8 mouse cellular contexts compared by ENCODE assay signal in genomic region chr8:60954281-60955014, GRCm38 (mm10). TPM values are rescaled to one million over a fixed set of nuclear protein-coding genes. Genes with fewer than 3 reads are reported as not detected.
DNase-seq lines count a peak whose midpoint lies in the region; ATAC-seq and TF ChIP-seq lines count a peak whose summit lies in the region.

No protein-coding gene starts in this region.

- ATAC-seq in CD4-positive, CD25-positive, alpha-beta regulatory T cell, adult 4 months, result peak; percentile 77
- ATAC-seq in heart, embryonic 14.5 days (ENCODE audit: insufficient number of reproducible peaks, insufficient read depth, low FRiP score, low read depth), result peak; percentile 93
- peak; percentile 91 for ATAC-seq in liver, embryonic 11.5 days (replicated peaks; ENCODE audit: low FRiP score)
- ATAC-seq in stomach, postnatal 0 days (ENCODE audit: low FRiP score, low TSS enrichment), result peak; percentile 96

- no peaks in the 10 kb centered on the region for H3K36me3 ChIP-seq in forebrain, embryonic 10.5 days (replicated peaks)
- H3K36me3 ChIP-seq in heart, embryonic 14.5 days (ENCODE audit: control insufficient read depth, insufficient read depth, low read length), result no peaks in the 10 kb centered on the region
- H3K36me3 ChIP-seq in liver, embryonic 11.5 days (ENCODE audit: control insufficient read depth, insufficient read depth, low read length), result no peaks in the 10 kb centered on the region
- H3K36me3 ChIP-seq in stomach, postnatal 0 days (ENCODE audit: control insufficient read depth, insufficient read depth, low read length), result no peaks in the 10 kb centered on the region

- peak overlapping the region; percentile 94 for H3K27ac ChIP-seq in forebrain, embryonic 10.5 days
- H3K27ac ChIP-seq in heart, embryonic 14.5 days (replicated peaks in 1 of 2; ENCODE audit: control insufficient read depth in 1 of 2, insufficient read depth in 1 of 2, low read depth in 2 of 2, low read length in 2 of 2), result peak overlapping the region; percentile 99
- H3K27ac ChIP-seq in liver, embryonic 11.5 days (ENCODE audit: low read depth, low read length), result peak overlapping the region; percentile 94
- peak overlapping the region; percentile 87 for H3K27ac ChIP-seq in stomach, postnatal 0 days (replicated peaks)

- H3K9ac ChIP-seq in heart, embryonic 14.5 days (ENCODE audit: low read length), result peak overlapping the region; percentile 76
- H3K9ac ChIP-seq in liver, embryonic 11.5 days (ENCODE audit: low read depth, low read length), result peak overlapping the region; percentile 75
- H3K9ac ChIP-seq in stomach, postnatal 0 days (ENCODE audit: low read length), result peak overlapping the region; percentile 35

- no peak for TF ChIP-seq CTCF in stomach, postnatal 0 days (IDR thresholded peaks at IDR 0.05; ENCODE audit: low read depth)

- H3K4me1 ChIP-seq in forebrain, embryonic 10.5 days, result peaks cover 58% of the 10 kb centered on the region
- peaks cover 3 to 29% of the 10 kb centered on the region in 2 experiments for H3K4me1 ChIP-seq in heart, embryonic 14.5 days (ENCODE audit: control insufficient read depth in 2 of 2, insufficient read depth in 2 of 2, low read length in 2 of 2)
- H3K4me1 ChIP-seq in liver, embryonic 11.5 days (replicated peaks; ENCODE audit: control insufficient read depth, insufficient read depth, low read length), result peaks cover 58% of the 10 kb centered on the region
- H3K4me1 ChIP-seq in stomach, postnatal 0 days (replicated peaks; ENCODE audit: control insufficient read depth, insufficient read depth), result no peaks in the 10 kb centered on the region

- H3K27me3 ChIP-seq in forebrain, embryonic 10.5 days (ENCODE audit: poor library complexity, severe bottlenecking), result no peaks in the 10 kb centered on the region
- H3K27me3 ChIP-seq in heart, embryonic 14.5 days (ENCODE audit: control insufficient read depth, insufficient read depth, low read length), result no peaks in the 10 kb centered on the region
- no peaks in the 10 kb centered on the region for H3K27me3 ChIP-seq in liver, embryonic 11.5 days (replicated peaks; ENCODE audit: control insufficient read depth, insufficient read depth, low read length)
- no peaks in the 10 kb centered on the region for H3K27me3 ChIP-seq in stomach, postnatal 0 days (ENCODE audit: control insufficient read depth, insufficient read depth, low read length)

- H3K4me3 ChIP-seq in forebrain, embryonic 10.5 days, result peak overlapping the region; percentile 55
- peak overlapping the region; percentile 49 to 66 for H3K4me3 ChIP-seq in heart, embryonic 14.5 days (ENCODE audit: control insufficient read depth in 1 of 2, insufficient read depth in 1 of 2, low read depth in 1 of 2, low read length in 2 of 2)
- peak overlapping the region; percentile 56 for H3K4me3 ChIP-seq in liver, embryonic 11.5 days (ENCODE audit: low read depth, low read length)
- H3K4me3 ChIP-seq in stomach, postnatal 0 days (ENCODE audit: low read depth, low read length), result peak overlapping the region; percentile 37

- under 1% methylated on average over 15 of the region's 15 CpGs for WGBS in forebrain, embryonic 10.5 days
- 1% methylated on average over 15 of the region's 15 CpGs for WGBS in heart, embryonic 14.5 days
- WGBS in liver, embryonic 11.5 days, result 7% methylated on average over 15 of the region's 15 CpGs
- 6% methylated on average over 15 of the region's 15 CpGs for WGBS in stomach, postnatal 0 days

- DNase-seq in c-Kit-positive CD71-positive TER-119-negative erythroid progenitor cells, embryonic 14.5 days (ENCODE audit: low read depth), result peak; percentile 92
- peak; percentile 81 for DNase-seq in forebrain, embryonic 10.5 days (ENCODE audit: extremely low spot score, low spot score)
- DNase-seq in kidney, postnatal 10 days, result peak; percentile 69
- DNase-seq in liver, embryonic 11.5 days (ENCODE audit: low spot score), result peak; percentile 48
- peak; percentile 33 to 61 for DNase-seq in natural killer cell, adult 2 months (ENCODE audit: low spot score in 2 of 2)
- peak; percentile 82 for DNase-seq in stomach, postnatal 0 days (ENCODE audit: low spot score)

- no peaks in the 10 kb centered on the region for H3K9me3 ChIP-seq in forebrain, embryonic 10.5 days
- H3K9me3 ChIP-seq in heart, embryonic 14.5 days (ENCODE audit: control insufficient read depth, low read length), result no peaks in the 10 kb centered on the region
- H3K9me3 ChIP-seq in liver, embryonic 11.5 days (ENCODE audit: control insufficient read depth, low read length), result no peaks in the 10 kb centered on the region
- no peaks in the 10 kb centered on the region for H3K9me3 ChIP-seq in stomach, postnatal 0 days (ENCODE audit: control insufficient read depth, low read length)

- H3K4me2 ChIP-seq in heart, embryonic 14.5 days (ENCODE audit: low read length), result peak overlapping the region; percentile 79
- peak overlapping the region; percentile 82 for H3K4me2 ChIP-seq in liver, embryonic 11.5 days
- peak overlapping the region; percentile 59 for H3K4me2 ChIP-seq in stomach, postnatal 0 days (replicated peaks; ENCODE audit: low read depth)

- no peak for TF ChIP-seq EP300 in stomach, postnatal 0 days (optimal IDR thresholded peaks at IDR 0.05)

RNA-seq across cellular contexts. Expression of gene Clcn3, which starts 28.7 kb away (rescaled TPM):
- polyA plus RNA-seq in CD4-positive, CD25-positive, alpha-beta regulatory T cell, adult 4 months (2017; shearing (Covaris generic)), result 10 to 100 TPM; 19.0 to 22.3 TPM
- polyA plus RNA-seq in forebrain, embryonic 10.5 days (2016; fragmentation: Nextera tagmentation; extraction: Ambion mirVana), result 30.8 and 31.5 TPM in 2 replicates
- polyA plus RNA-seq in heart, embryonic 14.5 days (2014; fragmentation: Nextera tagmentation; extraction: Ambion mirVana), result 22.1 and 25.5 TPM in 2 replicates
- polyA plus RNA-seq in liver, embryonic 11.5 days (2014; fragmentation: Nextera tagmentation; extraction: Ambion mirVana), result 42.9 and 43.8 TPM in 2 replicates
- polyA plus RNA-seq in stomach, postnatal 0 days (2015; fragmentation: Nextera tagmentation; extraction: Ambion mirVana), result 21.3 and 21.7 TPM in 2 replicates

RNA-seq across cellular contexts. Expression of gene Nek1, which starts 38.5 kb away (rescaled TPM):
- 1 to 10 TPM; 7.4 to 9.5 TPM for polyA plus RNA-seq in CD4-positive, CD25-positive, alpha-beta regulatory T cell, adult 4 months (2017; shearing (Covaris generic))
- 21.0 and 25.0 TPM in 2 replicates for polyA plus RNA-seq in forebrain, embryonic 10.5 days (2016; fragmentation: Nextera tagmentation; extraction: Ambion mirVana)
- polyA plus RNA-seq in heart, embryonic 14.5 days (2014; fragmentation: Nextera tagmentation; extraction: Ambion mirVana), result 12.6 and 14.4 TPM in 2 replicates
- polyA plus RNA-seq in liver, embryonic 11.5 days (2014; fragmentation: Nextera tagmentation; extraction: Ambion mirVana), result 14.1 and 17.1 TPM in 2 replicates
- polyA plus RNA-seq in stomach, postnatal 0 days (2015; fragmentation: Nextera tagmentation; extraction: Ambion mirVana), result 6.9 and 7.8 TPM in 2 replicates

Comparison
In these comparisons a context has a peak if more than half of its experiments do, and no peak if none do; other contexts are left out.
1. Peak in every context shown above with its lines: DNase-seq, ATAC-seq, H3K4me3 ChIP-seq and H3K27ac ChIP-seq.